Mouse (Mus musculus): ENCODE results near the gene Efcab5.

Efcab5 gene

GRCm38 (mm10) chr11:77188868-77189267 lies at the start of gene Efcab5:
Efcab5 (minus strand) TSS chr11:77188968.
- in situ Hi-C loops (cut with MseI, MboI) = no loop called here

GRCm38 (mm10) chr11:77235267-77235666 lies 46.5 kb upstream of the Efcab5 start:
- in situ Hi-C loops (cut with MseI, MboI) = no loop called here

- in situ Hi-C loops (cut with MseI, MboI) = no loop called here
Measured at GRCm38 (mm10) chr11:77231514-77231913, 42.7 kb upstream of the Efcab5 start.

GRCm38 (mm10) chr11:77230765-77231164 lies 42.0 kb upstream of the Efcab5 start:
- in situ Hi-C loops (cut with MseI, MboI) = no loop called here

GRCm38 (mm10) chr11:77216761-77217130 lies 28.0 kb upstream of the Efcab5 start:
- in situ Hi-C loops (cut with MseI, MboI) = no loop called here

GRCm38 (mm10) chr11:77215951-77216760 lies 27.4 kb upstream of the Efcab5 start, which contains the start of gene Ssh2:
Ssh2 (plus strand) TSS chr11:77216287.
- in situ Hi-C loops (cut with MseI, MboI) = no loop called here

GRCm38 (mm10) chr11:77215483-77215882 lies 26.7 kb upstream of the Efcab5 start:
- in situ Hi-C loops (cut with MseI, MboI) = no loop called here

- in situ Hi-C loops (cut with MseI, MboI) = no loop called here
Measured at GRCm38 (mm10) chr11:77214755-77215154, 26.0 kb upstream of the Efcab5 start.

- in situ Hi-C loops (cut with MseI, MboI) = no loop called here
Measured at GRCm38 (mm10) chr11:77214142-77214692, 25.4 kb upstream of the Efcab5 start.

GRCm38 (mm10) chr11:77200703-77201102 lies 11.9 kb upstream of the Efcab5 start:
- in situ Hi-C loops (cut with MseI, MboI) = no loop called here

GRCm38 (mm10) chr11:77199636-77200035 lies 10.9 kb upstream of the Efcab5 start:
- in situ Hi-C loops (cut with MseI, MboI) = no loop called here

- in situ Hi-C loops (cut with MseI, MboI) = no loop called here
Measured at GRCm38 (mm10) chr11:77196181-77197143, 7.7 kb upstream of the Efcab5 start.

GRCm38 (mm10) chr11:77195360-77196109 lies 6.8 kb upstream of the Efcab5 start:
- in situ Hi-C loops (cut with MseI, MboI) = no loop called here

- in situ Hi-C loops (cut with MseI, MboI) = no loop called here
Measured at GRCm38 (mm10) chr11:77194762-77195161, 6.0 kb upstream of the Efcab5 start.

- in situ Hi-C loops (cut with MseI, MboI) = no loop called here
Measured at GRCm38 (mm10) chr11:77193941-77194553, 5.3 kb upstream of the Efcab5 start.

- in situ Hi-C loops (cut with MseI, MboI) = no loop called here
Measured at GRCm38 (mm10) chr11:77193410-77193809, 4.6 kb upstream of the Efcab5 start.

GRCm38 (mm10) chr11:77184926-77185325 lies 3.8 kb downstream of the Efcab5 start:
- in situ Hi-C loops (cut with MseI, MboI) = no loop called here

- in situ Hi-C loops (cut with MseI, MboI) = no loop called here
Measured at GRCm38 (mm10) chr11:77182616-77183015, 6.2 kb downstream of the Efcab5 start.

GRCm38 (mm10) chr11:77182041-77182440 lies 6.7 kb downstream of the Efcab5 start:
- in situ Hi-C loops (cut with MseI, MboI) = no loop called here

- in situ Hi-C loops (cut with MseI, MboI) = no loop called here
Measured at GRCm38 (mm10) chr11:77181528-77181927, 7.2 kb downstream of the Efcab5 start.

- in situ Hi-C loops (cut with MseI, MboI) = no loop called here
Measured at GRCm38 (mm10) chr11:77180886-77181285, 7.9 kb downstream of the Efcab5 start.
